Mouse (Mus musculus) MEL (cell line): ENCODE measurements around the gene Dennd4a.

Source experiments
- CTCF ChIP-seq, 3 experiments: IDR thresholded peaks in 2 of 3; conservative IDR thresholded peaks in 1 of 3; 2 replicates each; pipeline ENCODE4 v1.5.1; 2011 to 2012; ENCODE audit warnings: low read length in 3 of 3, low read depth in 2 of 3, mild to moderate bottlenecking in 2 of 3, improper control_type of control experiment in 1 of 3, inconsistent platforms in 1 of 3, mixed read lengths in 1 of 3, moderate library complexity in 1 of 3; ENCODE audit not compliant: control insufficient read depth in 1 of 3, insufficient read depth in 1 of 3, poor library complexity in 1 of 3, severe bottlenecking in 1 of 3
- POLR2A ChIP-seq, 2 experiments: IDR thresholded peaks; 2 replicates each; pipeline ENCODE4 v1.6.1; 2011 to 2012; ENCODE audit warnings: low read length in 2 of 2, mild to moderate bottlenecking in 2 of 2, control low read depth in 1 of 2, improper control_type of control experiment in 1 of 2, low read depth in 1 of 2, moderate library complexity in 1 of 2; ENCODE audit not compliant: control insufficient read depth in 1 of 2, insufficient read depth in 1 of 2, poor library complexity in 1 of 2
- TBP ChIP-seq: IDR thresholded peaks from 2 replicates; pipeline ENCODE4 v1.8.0; 2011; ENCODE audit warnings: low read depth, low read length, improper control_type of control experiment

- TF ChIP-seq TBP, result no peak
- TF ChIP-seq POLR2A (IDR thresholded peaks at IDR 0.05; ENCODE audit: control insufficient read depth in 1 of 2, insufficient read depth in 1 of 2, low read depth in 1 of 2, low read length in 2 of 2, poor library complexity in 1 of 2), result no peak
- TF ChIP-seq CTCF (IDR thresholded peaks at IDR 0.05 in 2 of 3, conservative IDR thresholded peaks at IDR 0.05 in 1 of 3; ENCODE audit: control insufficient read depth in 1 of 3, insufficient read depth in 1 of 3, low read depth in 2 of 3, low read length in 3 of 3, poor library complexity in 1 of 3, severe bottlenecking in 1 of 3), result no peak
These were observed 15.1 kb upstream of the Dennd4a start for GRCm38 (mm10) chr9:64795846-64796615.
